Mouse (Mus musculus): ENCODE measurements at regions not wholly inside any gene's neighbourhood (a gene's known extent, or its start where the extent isn't known, plus 50 kb on each side); places are given as distances from the start of the nearest gene placed in this dataset.
A peak's percentile ranks its signal among the peaks of the same experiment; 100 is the strongest.

GRCm38 (mm10) chr15:89940591-89940990 lies 98.9 kb upstream of the Syt10 start:
- Histone ChIP-seq H3K4me1 (ENCODE audit: control insufficient read depth, insufficient read depth, low read length) (no peaks in the 10 kb centered on the region), H3K4me3 (ENCODE audit: insufficient read depth, low read length) (no peak overlapping the region), H3K27ac (ENCODE audit: insufficient read depth, low read length) (peak overlapping the region; percentile 80)
- TF ChIP-seq POLR2A (IDR thresholded peaks at IDR 0.05; ENCODE audit: low read depth, low read length), result no peak
- TF ChIP-seq CTCF (IDR thresholded peaks at IDR 0.05; ENCODE audit: borderline replicate concordance, insufficient read depth, low read length), result no peak

GRCm38 (mm10) chr15:89932370-89932769 lies 90.7 kb upstream of the Syt10 start:
- H3K27ac ChIP-seq (ENCODE audit: insufficient read depth, low read length), result no peak overlapping the region
- no peak overlapping the region for H3K4me3 ChIP-seq (ENCODE audit: insufficient read depth, low read length)
- H3K4me1 ChIP-seq (ENCODE audit: control insufficient read depth, insufficient read depth, low read length), result no peaks in the 10 kb centered on the region
- no peak for TF ChIP-seq POLR2A (IDR thresholded peaks at IDR 0.05; ENCODE audit: low read depth, low read length)
- no peak for TF ChIP-seq CTCF (IDR thresholded peaks at IDR 0.05; ENCODE audit: borderline replicate concordance, insufficient read depth, low read length)

GRCm38 (mm10) chr15:89915587-89915986 lies 73.9 kb upstream of the Syt10 start:
- Histone ChIP-seq H3K27ac (ENCODE audit: insufficient read depth, low read length) (no peak overlapping the region), H3K4me1 (ENCODE audit: control insufficient read depth, insufficient read depth, low read length) (no peaks in the 10 kb centered on the region), H3K4me3 (ENCODE audit: insufficient read depth, low read length) (no peak overlapping the region)
- TF ChIP-seq CTCF (IDR thresholded peaks at IDR 0.05; ENCODE audit: borderline replicate concordance, insufficient read depth, low read length) (no peak), POLR2A (IDR thresholded peaks at IDR 0.05; ENCODE audit: low read depth, low read length) (no peak)

GRCm38 (mm10) chr15:89903057-89903456 lies 61.4 kb upstream of the Syt10 start:
- no peaks in the 10 kb centered on the region for H3K4me1 ChIP-seq (ENCODE audit: control insufficient read depth, insufficient read depth, low read length)
- H3K4me3 ChIP-seq (ENCODE audit: insufficient read depth, low read length), result no peak overlapping the region
- TF ChIP-seq CTCF (IDR thresholded peaks at IDR 0.05; ENCODE audit: borderline replicate concordance, insufficient read depth, low read length), result no peak
- TF ChIP-seq POLR2A (IDR thresholded peaks at IDR 0.05; ENCODE audit: low read depth, low read length), result no peak
- H3K27ac ChIP-seq (ENCODE audit: insufficient read depth, low read length), result no peak overlapping the region

GRCm38 (mm10) chr15:89893668-89894067 lies 52.0 kb upstream of the Syt10 start:
- Histone ChIP-seq H3K27ac (ENCODE audit: insufficient read depth, low read length) (no peak overlapping the region), H3K4me1 (ENCODE audit: control insufficient read depth, insufficient read depth, low read length) (no peaks in the 10 kb centered on the region), H3K4me3 (ENCODE audit: insufficient read depth, low read length) (no peak overlapping the region)
- TF ChIP-seq CTCF (IDR thresholded peaks at IDR 0.05; ENCODE audit: borderline replicate concordance, insufficient read depth, low read length), result no peak
- TF ChIP-seq POLR2A (IDR thresholded peaks at IDR 0.05; ENCODE audit: low read depth, low read length), result no peak
